Mouse (Mus musculus): ENCODE measurements around the gene A830005F24Rik.

DNA sequence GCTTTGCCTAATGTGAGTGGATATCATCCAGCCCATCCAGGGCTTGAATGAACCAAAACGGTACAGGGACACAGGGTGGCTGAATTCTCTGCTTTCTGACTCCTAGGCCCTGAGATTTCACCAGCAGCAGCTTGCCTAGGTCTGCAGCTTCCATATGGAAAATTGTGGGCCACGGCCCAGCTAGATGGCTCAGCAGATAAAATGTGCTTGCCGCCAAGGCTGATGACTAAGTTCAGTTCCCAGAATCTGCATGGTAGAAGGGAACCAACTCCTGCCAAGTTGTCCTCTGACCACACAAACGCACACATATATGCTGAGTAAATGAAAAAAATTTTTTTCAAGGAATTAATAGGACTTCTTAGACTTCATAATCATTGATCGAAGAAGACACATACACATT lies 34.9 kb downstream of the A830005F24Rik start:
- TF ChIP-seq CTCF (IDR thresholded peaks at IDR 0.05; ENCODE audit: low read depth, low read length): no peak
- no peak for TF ChIP-seq POLR2A (IDR thresholded peaks at IDR 0.05; ENCODE audit: borderline replicate concordance, low read depth, low read length)
